Mouse (Mus musculus) neural tube, embryonic 13.5 days (tissue): Measurements from ENCODE around the gene Zfp105. TPM values are rescaled to one million over a fixed set of nuclear protein-coding genes. Genes with fewer than 3 reads are reported as not detected.
A peak's percentile ranks its signal among the peaks of the same experiment; 100 is the strongest.

Experiments used
- ATAC-seq: fragments of 200-750 bp; cut with Nextera tagmentation; 2 replicates; pipeline ENCODE4 v1.8.0; 2017; ENCODE audit warnings: low read depth, mild to moderate bottlenecking, moderate TSS enrichment, moderate library complexity
- H3K27ac ChIP-seq: fragments of 300-500 bp; sonication (generic); replicated peaks from 2 replicates; pipeline ENCODE4 v1.5.1; 2015; ENCODE audit warnings: moderate library complexity, mild to moderate bottlenecking, inconsistent platforms
- H3K27me3 ChIP-seq: fragments of 300-500 bp; sonication (generic); 2 replicates; pipeline ENCODE4 v1.6.1; 2015; ENCODE audit warnings: mild to moderate bottlenecking, inconsistent platforms
- H3K36me3 ChIP-seq: fragments of 300-500 bp; sonication (generic); 2 replicates; pipeline ENCODE4 v1.6.1; 2015; ENCODE audit warnings: mild to moderate bottlenecking, inconsistent platforms
- H3K4me1 ChIP-seq: fragments of 300-500 bp; sonication (generic); replicated peaks from 2 replicates; pipeline ENCODE4 v1.6.1; 2015; ENCODE audit warnings: inconsistent platforms
- H3K4me2 ChIP-seq: fragments of 300-500 bp; sonication (generic); 2 replicates; pipeline ENCODE4 v1.6.1; 2015; ENCODE audit warnings: inconsistent platforms, mild to moderate bottlenecking, moderate library complexity
- H3K4me3 ChIP-seq: fragments of 300-500 bp; sonication (generic); 2 replicates; pipeline ENCODE4 v1.5.1; 2015; ENCODE audit warnings: mild to moderate bottlenecking, inconsistent platforms
- H3K9ac ChIP-seq: fragments of 300-500 bp; sonication (generic); 2 replicates; pipeline ENCODE4 v1.6.1; 2015; ENCODE audit warnings: moderate library complexity, mild to moderate bottlenecking, inconsistent platforms
- H3K9me3 ChIP-seq: fragments of 300-500 bp; sonication (generic); 2 replicates; pipeline ENCODE4 v1.6.1; 2016; ENCODE audit warnings: inconsistent platforms
- WGBS: fragments of 180-500 bp; shearing (Covaris S2); methylation state at CpG from one replicate; pipeline ENCODE4 v1.1.7; 2015; 5-methylcytosine and 5-hydroxymethylcytosine counted together
- polyA plus RNA-seq: library from polyadenylated mRNA; unstranded; fragments of >200 nt; fragmentation: Nextera tagmentation; extraction: Ambion mirVana; gene quantifications from 2 replicates; pipeline ENCODE4 v1.2.1, GENCODE M21; 2015

Zfp105 gene
- polyA plus RNA-seq = 22.5 and 24.1 TPM in 2 replicates

DNA sequence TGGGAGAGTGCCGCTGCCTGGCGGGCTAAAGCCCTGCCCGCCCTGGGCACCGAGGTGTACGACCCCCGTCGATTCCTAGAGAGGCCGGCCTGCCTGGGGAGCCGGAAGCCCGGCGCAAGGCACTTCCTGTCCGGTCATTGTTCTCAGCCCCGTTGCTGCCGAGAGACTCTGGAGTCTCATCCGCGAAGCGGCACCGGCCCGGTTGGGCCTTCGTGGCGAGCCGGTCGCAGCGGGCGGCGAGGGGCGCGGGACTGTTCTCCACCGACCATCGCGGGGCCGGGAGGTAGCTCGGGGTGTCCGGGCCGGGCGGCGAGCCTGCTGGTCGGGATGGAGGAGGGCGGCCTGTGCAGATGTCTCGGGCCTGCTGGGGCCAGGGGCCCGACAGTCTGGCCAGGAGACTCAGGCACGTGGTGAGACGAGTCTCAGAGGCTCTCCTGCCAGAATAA, at the start of gene Zfp105:
Gene Zfp105, plus strand, starts transcription at position 137 of the 446 bp plus-strand sequence.
- peak within 1 kb of the TSS; percentile 65 for H3K4me2 ChIP-seq
- H3K36me3 ChIP-seq = peaks cover 32% of the 10 kb centered on the region
- H3K4me3 ChIP-seq = peak within 1 kb of the TSS; percentile 85
- under 1% methylated on average over 43 of the region's 43 CpGs for WGBS
- peak within 1 kb of the TSS; percentile 98 for H3K9ac ChIP-seq
- peaks cover 23% of the 10 kb centered on the region for H3K27me3 ChIP-seq
- H3K4me1 ChIP-seq = peaks cover 6% of the 10 kb centered on the region
- ATAC-seq = peak; percentile 98
- H3K27ac ChIP-seq = peak within 1 kb of the TSS; percentile 92
- H3K9me3 ChIP-seq = no peaks in the 10 kb centered on the region

- H3K27me3 ChIP-seq = 0 out of 2 replicates have a peak, but pooled peaks cover 4% of the 10 kb centered on the region
- 0 out of 2 replicates have a peak, but pooled peaks cover 2% of the 10 kb centered on the region for H3K9me3 ChIP-seq
- H3K4me2 ChIP-seq = no peak overlapping the region
- no peaks in the 10 kb centered on the region for H3K4me1 ChIP-seq
- WGBS = 68% methylated on average over 1 of the region's 1 CpGs
- H3K27ac ChIP-seq = no peak overlapping the region
- no peaks in the 10 kb centered on the region for H3K36me3 ChIP-seq
- H3K4me3 ChIP-seq = no peak overlapping the region
- no peak overlapping the region for H3K9ac ChIP-seq
- ATAC-seq = no peak
Observed at GRCm38 (mm10) chr9:122874653-122875052, 48.2 kb upstream of the Zfp105 start.

- H3K4me1 ChIP-seq = no peaks in the 10 kb centered on the region
- ATAC-seq = no peak
- no peaks in the 10 kb centered on the region for H3K36me3 ChIP-seq
- H3K9me3 ChIP-seq = 0 out of 2 replicates have a peak, but pooled peaks cover 2% of the 10 kb centered on the region
- no peak overlapping the region for H3K4me2 ChIP-seq
- WGBS = 93% methylated on average over 2 of the region's 2 CpGs
- 0 out of 2 replicates have a peak, but pooled peaks cover 4% of the 10 kb centered on the region for H3K27me3 ChIP-seq
- H3K27ac ChIP-seq = no peak overlapping the region
- no peak overlapping the region for H3K9ac ChIP-seq
- H3K4me3 ChIP-seq = no peak overlapping the region
Observed at GRCm38 (mm10) chr9:122875145-122875544, 47.7 kb upstream of the Zfp105 start.

DNA sequence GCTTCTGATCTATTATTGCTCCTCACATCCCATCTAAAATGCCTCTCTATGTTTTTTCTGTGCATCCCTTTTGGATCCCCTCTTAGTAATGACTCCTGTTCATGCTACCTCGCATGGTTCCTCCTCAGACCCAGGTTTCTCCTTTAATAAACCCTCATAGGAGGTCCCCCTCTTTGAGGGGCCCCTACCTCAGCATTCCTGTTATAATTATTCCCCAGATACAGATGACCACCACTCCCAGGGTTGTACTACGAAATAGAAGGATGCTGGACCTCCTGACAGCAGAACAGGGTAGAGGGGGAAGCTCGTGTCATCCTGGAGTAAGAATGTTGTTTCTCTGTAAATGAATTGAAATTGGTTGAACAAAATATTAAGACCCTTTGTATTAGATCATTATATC, 37.5 kb upstream of the Zfp105 start, which contains the start of gene Zkscan7:
Gene Zkscan7, plus strand, starts transcription at position 301 of the 400 bp plus-strand sequence.
- 89% methylated on average over 3 of the region's 3 CpGs for whole genome bisulfite sequencing
- Histone ChIP-seq H3K27ac (0 out of 2 replicates have a peak within 1 kb of the TSS, but pooled peaks have one; percentile 3), H3K4me3 (peak within 1 kb of the TSS; percentile 80), H3K27me3 (no peaks in the 10 kb centered on the region), H3K36me3 (peaks cover 11% of the 10 kb centered on the region; the same call in 1 of the 2 replicates), H3K4me2 (peak within 1 kb of the TSS; percentile 90), H3K4me1 (peaks cover 10% of the 10 kb centered on the region), H3K9ac (0 out of 2 replicates have a peak within 1 kb of the TSS, but pooled peaks have one; percentile 83), H3K9me3 (no peaks in the 10 kb centered on the region)
- no peak for ATAC-seq

DNA sequence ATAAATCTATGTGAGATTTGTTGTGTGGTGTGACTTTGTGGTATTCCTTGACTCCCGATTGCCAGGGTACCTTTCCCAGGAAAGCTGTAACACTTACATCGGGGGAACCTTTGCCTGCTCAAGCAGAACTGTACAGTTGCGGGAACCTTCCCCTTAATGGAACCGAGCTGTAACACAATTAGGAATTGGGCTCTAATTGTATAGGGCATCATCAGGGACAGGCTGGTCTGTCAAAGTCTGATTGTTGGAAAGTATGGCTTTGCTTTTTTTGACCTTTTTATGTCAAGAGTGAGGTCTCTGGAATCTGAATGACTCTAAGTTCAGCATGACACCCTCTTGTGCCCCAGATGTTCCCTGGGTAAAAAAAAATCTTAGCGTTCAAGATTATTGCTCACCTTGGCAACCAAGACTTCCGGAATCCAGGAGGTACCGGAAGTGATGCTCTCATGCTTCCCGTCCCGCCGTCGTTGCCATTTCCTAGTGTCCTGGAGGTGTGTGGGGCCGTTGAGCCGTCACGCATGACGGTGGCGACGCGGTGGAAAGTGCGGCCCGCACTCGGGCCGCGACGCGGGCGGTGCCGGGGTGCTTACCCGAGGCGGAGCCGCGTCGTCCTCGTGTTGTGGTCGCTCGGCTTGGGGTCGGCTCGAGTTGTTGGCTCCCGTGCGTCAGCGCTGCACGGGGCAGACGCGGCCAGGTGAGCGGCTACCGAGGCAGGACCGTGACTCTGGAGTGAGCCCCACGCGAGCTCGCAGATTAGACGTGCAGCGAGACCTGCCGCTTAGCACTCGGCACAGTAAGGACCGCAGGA, 36.3 kb upstream of the Zfp105 start:
- Histone ChIP-seq H3K4me2 (peak overlapping the region; percentile 90), H3K9me3 (no peaks in the 10 kb centered on the region), H3K36me3 (peaks cover 23% of the 10 kb centered on the region), H3K4me3 (peak overlapping the region; percentile 80), H3K9ac (peak overlapping the region; percentile 83), H3K27me3 (no peaks in the 10 kb centered on the region), H3K4me1 (peaks cover 10% of the 10 kb centered on the region), H3K27ac (peak overlapping the region; percentile 54; the same call in 1 of the 2 replicates)
- peak; percentile 97 for ATAC-seq
- 7% methylated on average over 54 of the region's 54 CpGs for WGBS

DNA sequence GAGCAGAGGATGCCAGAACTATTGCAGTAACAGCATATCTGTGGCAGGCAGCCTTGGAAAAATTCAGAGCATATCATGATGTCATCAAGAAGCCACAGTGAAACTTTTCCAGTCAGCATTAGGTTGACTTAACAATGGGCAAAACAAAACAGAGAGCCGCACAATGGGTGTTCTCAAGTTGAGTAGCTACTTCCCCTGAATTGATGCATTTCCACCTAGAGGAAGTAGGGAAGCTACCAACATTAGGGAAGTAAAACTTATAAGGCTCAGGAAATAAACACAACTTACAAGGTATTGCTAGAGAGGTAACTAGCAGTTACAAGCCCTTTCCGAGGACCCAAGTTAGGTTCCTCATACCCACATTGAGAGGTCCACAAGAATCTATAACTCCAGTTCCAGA, 21.8 kb upstream of the Zfp105 start:
- H3K4me2 ChIP-seq = no peak overlapping the region
- peaks cover 24% of the 10 kb centered on the region for H3K36me3 ChIP-seq
- H3K27me3 ChIP-seq = no peaks in the 10 kb centered on the region
- 94% methylated on average over 2 of the region's 2 CpGs for WGBS
- H3K4me3 ChIP-seq = no peak overlapping the region
- no peak for ATAC-seq
- no peak overlapping the region for H3K27ac ChIP-seq
- peaks cover 10% of the 10 kb centered on the region for H3K4me1 ChIP-seq
- 0 out of 2 replicates have a peak, but pooled peaks cover under 1% of the 10 kb centered on the region for H3K9me3 ChIP-seq
- H3K9ac ChIP-seq = no peak overlapping the region

GRCm38 (mm10) chr9:122902717-122903535, 19.9 kb upstream of the Zfp105 start:
- 12% methylated on average over 32 of the region's 32 CpGs for WGBS
- no peaks in the 10 kb centered on the region for H3K27me3 ChIP-seq
- H3K4me1 ChIP-seq = peaks cover 10% of the 10 kb centered on the region
- H3K9ac ChIP-seq = peak overlapping the region; percentile 80
- peak; percentile 99 for ATAC-seq
- H3K27ac ChIP-seq = peak overlapping the region; percentile 23; the same call in 1 of the 2 replicates
- peaks cover 23% of the 10 kb centered on the region for H3K36me3 ChIP-seq
- peak overlapping the region; percentile 53 for H3K4me3 ChIP-seq
- peak overlapping the region; percentile 63 for H3K4me2 ChIP-seq
- peaks cover 5% of the 10 kb centered on the region; the same call in 1 of the 2 replicates for H3K9me3 ChIP-seq

DNA sequence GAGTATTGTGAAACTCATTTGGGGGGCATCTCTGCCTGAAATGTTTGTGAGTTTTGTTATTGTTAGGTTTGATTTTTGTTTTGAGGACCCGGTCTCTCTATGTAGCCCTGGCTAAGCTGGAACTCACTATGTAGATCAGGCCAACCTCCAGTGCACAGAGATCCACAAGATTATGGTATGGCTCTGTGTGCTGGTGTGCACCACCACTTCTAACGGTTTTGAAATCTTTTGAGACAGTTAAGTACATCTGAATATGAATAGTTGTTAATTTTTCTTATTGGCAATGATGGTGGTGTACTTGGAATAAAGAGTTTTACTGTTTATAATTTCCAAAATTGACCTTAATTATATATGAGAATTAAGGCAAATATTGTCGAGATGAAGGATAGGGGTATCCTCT, 436 bp upstream of the Zfp105 start:
- Histone ChIP-seq H3K36me3 (peaks cover 27% of the 10 kb centered on the region), H3K9ac (peak overlapping the region; percentile 98), H3K27ac (no peak overlapping the region; the same call in 1 of the 2 replicates), H3K4me2 (peak overlapping the region; percentile 65), H3K4me3 (peak overlapping the region; percentile 85), H3K27me3 (peaks cover 24% of the 10 kb centered on the region), H3K9me3 (no peaks in the 10 kb centered on the region), H3K4me1 (peaks cover 6% of the 10 kb centered on the region)
- 23% methylated on average over 3 of the region's 3 CpGs for WGBS
- peak; percentile 74 for ATAC-seq

- peaks cover under 1% of the 10 kb centered on the region for H3K4me1 ChIP-seq
- H3K9me3 ChIP-seq = 0 out of 2 replicates have a peak, but pooled peaks cover 4% of the 10 kb centered on the region
- H3K9ac ChIP-seq = no peak overlapping the region
- H3K4me2 ChIP-seq = no peak overlapping the region
- no peaks in the 10 kb centered on the region for H3K27me3 ChIP-seq
- peaks cover 86% of the 10 kb centered on the region for H3K36me3 ChIP-seq
- no peak overlapping the region for H3K4me3 ChIP-seq
- 92% methylated on average over 3 of the region's 3 CpGs for WGBS
- H3K27ac ChIP-seq = no peak overlapping the region
- no peak for ATAC-seq
Observed at GRCm38 (mm10) chr9:122928915-122929314, 6.0 kb downstream of the Zfp105 start.

GRCm38 (mm10) chr9:122950643-122951475, 28.0 kb downstream of the Zfp105 start, which contains the start of the genes 1110059G10Rik and Kif15:
Gene 1110059G10Rik, minus strand, starts transcription at chr9:122951000.
Gene Kif15, plus strand, starts transcription at chr9:122951046.
- Histone ChIP-seq H3K27me3 (no peaks in the 10 kb centered on the region), H3K36me3 (peaks cover 14% of the 10 kb centered on the region), H3K27ac (peak within 1 kb of the TSS; percentile 78), H3K9me3 (no peaks in the 10 kb centered on the region), H3K9ac (peak within 1 kb of the TSS; percentile 84), H3K4me3 (peak within 1 kb of the TSS; percentile 79), H3K4me2 (peak within 1 kb of the TSS; percentile 88), H3K4me1 (peaks cover 15% of the 10 kb centered on the region)
- under 1% methylated on average over 64 of the region's 64 CpGs for WGBS
- peak; percentile 97 for ATAC-seq
